In the genomic region with DNA sequence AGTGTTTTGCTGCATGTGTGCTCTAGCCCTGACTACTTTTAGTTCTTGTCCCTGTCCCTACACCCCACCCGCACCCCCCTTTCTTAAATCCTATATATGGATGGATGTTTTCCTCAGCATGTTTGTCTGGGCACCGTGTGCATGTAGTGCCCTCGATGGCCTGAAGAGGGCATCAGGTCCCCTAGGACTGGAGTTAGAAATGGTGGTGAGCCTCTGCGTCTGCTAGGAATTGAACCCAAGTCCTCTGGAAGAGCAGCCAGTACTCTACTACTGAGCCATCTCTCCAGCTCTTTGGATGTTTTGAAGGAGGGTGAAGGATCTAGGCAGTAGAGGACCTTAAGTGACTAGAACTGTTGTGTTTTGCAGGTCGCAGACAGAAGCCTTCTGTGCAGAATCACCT, we compare ENCODE assay signal across 9 mouse cellular contexts. TPM values are rescaled to one million over a fixed set of nuclear protein-coding genes. Genes with fewer than 3 reads are reported as not detected.
DNase-seq lines count a peak whose midpoint lies in the region; ATAC-seq and TF ChIP-seq lines count a peak whose summit lies in the region.
"Had no signal": no experiment of that assay in that cellular context is flagged by ENCODE, and none has a peak within 500 bp of the region (broad histone marks: within the 10 kb centered on the region; RNA-seq: fewer than 3 reads in every experiment).

No protein-coding gene starts in this region.

- 80% methylated on average over 5 of the region's 5 CpGs for WGBS in liver, postnatal 0 days (ENCODE audit: insufficient replicate concordance)

- H3K4me2 ChIP-seq in liver, postnatal 0 days (ENCODE audit: low read depth, low read length): no peak overlapping the region

- no peaks in the 10 kb centered on the region for H3K27me3 ChIP-seq in liver, postnatal 0 days (ENCODE audit: insufficient read depth, low read length)

- no peaks in the 10 kb centered on the region for H3K9me3 ChIP-seq in liver, postnatal 0 days (ENCODE audit: low read length)
- H3K9me3 ChIP-seq: limb, embryonic 10.5 days had no signal

- peaks cover 40% of the 10 kb centered on the region for H3K36me3 ChIP-seq in liver, postnatal 0 days (replicated peaks; ENCODE audit: insufficient read depth, low read length)

- TF ChIP-seq CTCF in layer of hippocampus, adult 2 months (conservative IDR thresholded peaks at IDR 0.05): peak; percentile 68
- TF ChIP-seq CTCF in liver, postnatal 0 days (IDR thresholded peaks at IDR 0.05; ENCODE audit: low read depth): peak; percentile 76

- peaks cover 13% of the 10 kb centered on the region; the same call in 1 of the 2 replicates for H3K4me1 ChIP-seq in liver, postnatal 0 days (ENCODE audit: insufficient read depth)
- H3K4me1 ChIP-seq: limb, embryonic 10.5 days had no signal

- DNase-seq in layer of hippocampus, adult 2 months (ENCODE audit: low spot score in 2 of 2): no peak
- no peak for DNase-seq in layer of hippocampus, adult 8-10 months (ENCODE audit: low spot score in 2 of 2)
- peak; percentile 41 for DNase-seq in CD4-positive helper T cell, adult 2 months (ENCODE audit: low read depth, low spot score)
- DNase-seq in ES-CJ7 (ENCODE audit: low read depth, low spot score): peak; percentile 39
- DNase-seq in liver, postnatal 0 days: peak; percentile 45
- DNase-seq in yolk sac, embryonic 10.5 days (ENCODE audit: low spot score): no peak
- DNase-seq in layer of hippocampus, adult 18-20 months (ENCODE audit: low spot score in 2 of 2): no peak
- DNase-seq: kidney, adult 11 months had no signal

- no peak overlapping the region for H3K9ac ChIP-seq in liver, postnatal 0 days (replicated peaks)

- no peak for ATAC-seq in liver, postnatal 0 days

- TF ChIP-seq EP300 in liver, postnatal 0 days (IDR thresholded peaks at IDR 0.05; ENCODE audit: low read depth): no peak

- no peak overlapping the region for H3K4me3 ChIP-seq in layer of hippocampus, adult 2 months
- no peak overlapping the region for H3K4me3 ChIP-seq in liver, postnatal 0 days (ENCODE audit: low read depth, low read length)
- H3K4me3 ChIP-seq: limb, embryonic 10.5 days had no signal

- H3K27ac ChIP-seq in layer of hippocampus, adult 2 months: no peak overlapping the region
- H3K27ac ChIP-seq in liver, postnatal 0 days (ENCODE audit: low read depth): no peak overlapping the region
- H3K27ac ChIP-seq: limb, embryonic 10.5 days had no signal

RNA-seq across cellular contexts. Expression of a gene that starts 16.6 kb away (rescaled TPM):
- 100 to 1,000 TPM; 127 to 134 TPM for total RNA-seq in layer of hippocampus, adult 2 months (2021)
- 100 to 1,000 TPM; 123 to 175 (median 152) TPM for total RNA-seq in layer of hippocampus, adult 8-10 months (2022)
- polyA plus RNA-seq in liver, postnatal 0 days (2015; fragmentation: Nextera tagmentation; extraction: Ambion mirVana): 5.8 and 7.5 TPM in 2 replicates
- total RNA-seq in layer of hippocampus, adult 18-20 months (2021): 100 to 1,000 TPM; 152 to 159 TPM

RNA-seq across cellular contexts. Expression of a gene that starts 35.8 kb away (rescaled TPM):
- 10 to 100 TPM; 47.0 to 56.7 TPM for total RNA-seq in layer of hippocampus, adult 2 months (2021)
- total RNA-seq in layer of hippocampus, adult 8-10 months (2022): 10 to 100 TPM; 44.0 to 60.6 (median 49.1) TPM
- polyA plus RNA-seq in liver, postnatal 0 days (2015; fragmentation: Nextera tagmentation; extraction: Ambion mirVana): 122 and 126 TPM in 2 replicates
- 10 to 100 TPM; 48.7 to 49.2 TPM for total RNA-seq in layer of hippocampus, adult 18-20 months (2021)

Comparison
In these comparisons a context has a peak if more than half of its experiments do, and no peak if none do; other contexts are left out.
1. DNase-seq: peak in CD4-positive helper T cell, adult 2 months (single experiment), ES-CJ7 (single experiment) and liver, postnatal 0 days (single experiment); none in layer of hippocampus, adult 2 months (0 of 2), layer of hippocampus, adult 8-10 months (0 of 2), yolk sac, embryonic 10.5 days (single experiment) and layer of hippocampus, adult 18-20 months (0 of 2).